Mouse (Mus musculus) urinary bladder, postnatal 10 days (tissue): ENCODE results near the gene Lig1.

Experiments
- DNase-seq: peaks from one replicate; pipeline ENCODE4 v3.0.0; 2022; ENCODE audit warnings: low spot score

The Lig1 gene

DNA sequence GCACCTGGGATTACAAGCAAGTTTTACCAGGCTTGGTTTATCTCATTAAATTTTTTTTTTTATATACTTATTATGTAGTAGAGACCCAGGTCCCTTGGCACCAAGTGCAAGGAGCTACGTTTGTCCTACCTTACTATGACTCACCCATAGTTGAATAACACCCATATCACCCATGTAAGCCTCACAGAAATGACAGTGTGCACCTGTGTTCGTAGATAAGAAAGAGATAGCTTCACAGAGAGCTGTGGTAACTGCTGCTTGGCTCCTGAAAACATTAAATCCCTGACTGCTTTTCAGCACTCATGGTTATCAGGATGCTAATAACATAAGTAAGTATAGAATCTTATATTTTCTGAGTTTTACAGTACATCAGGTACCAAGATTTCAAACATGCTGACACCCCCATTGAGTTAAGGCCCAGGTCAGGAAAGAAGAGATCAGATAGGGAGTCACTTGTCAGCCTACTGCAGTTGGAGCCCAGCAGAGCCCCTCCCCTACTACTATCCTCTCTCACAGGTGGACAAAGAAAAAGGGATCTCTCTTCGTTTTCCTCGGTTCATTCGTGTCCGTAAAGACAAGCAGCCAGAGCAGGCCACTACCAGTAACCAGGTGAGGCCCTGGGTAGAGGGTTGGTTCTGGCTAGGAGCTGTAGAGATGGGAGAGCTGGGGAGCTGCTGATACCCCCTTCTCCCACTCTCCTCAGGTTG is 33.6 kb downstream of the Lig1 start:
- DNase-seq = no peak

GRCm38 (mm10) chr7:13311401-13311800 is 34.3 kb downstream of the Lig1 start:
- no peak for DNase-seq

DNA sequence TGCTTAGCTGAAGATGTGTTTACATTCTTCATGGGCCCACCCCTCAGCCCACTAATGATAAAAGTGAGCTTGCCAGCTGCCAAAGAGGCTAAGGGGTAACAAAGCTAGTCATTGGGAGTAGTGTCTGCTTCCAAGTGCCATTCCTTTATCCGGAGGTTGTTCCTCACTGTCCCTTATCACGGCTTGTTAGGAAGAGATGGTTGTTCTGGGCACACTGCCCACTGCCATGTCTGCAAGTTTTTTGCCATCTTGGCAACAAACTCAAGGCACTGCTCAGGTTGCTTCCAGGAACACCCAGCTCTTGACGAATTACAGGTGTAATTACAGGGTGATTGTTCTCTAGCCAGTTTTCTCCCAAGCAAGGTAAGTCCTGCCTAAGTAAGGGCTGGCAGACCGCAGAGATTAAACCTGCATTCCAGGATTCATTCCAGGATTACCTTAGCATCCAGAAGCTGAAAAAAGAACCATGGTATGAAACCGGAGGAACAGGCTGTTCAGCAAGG is 37.1 kb downstream of the Lig1 start:
- no peak for DNase-seq

GRCm38 (mm10) chr7:13321424-13321823 is 44.3 kb downstream of the Lig1 start:
- no peak for DNase-seq

DNA sequence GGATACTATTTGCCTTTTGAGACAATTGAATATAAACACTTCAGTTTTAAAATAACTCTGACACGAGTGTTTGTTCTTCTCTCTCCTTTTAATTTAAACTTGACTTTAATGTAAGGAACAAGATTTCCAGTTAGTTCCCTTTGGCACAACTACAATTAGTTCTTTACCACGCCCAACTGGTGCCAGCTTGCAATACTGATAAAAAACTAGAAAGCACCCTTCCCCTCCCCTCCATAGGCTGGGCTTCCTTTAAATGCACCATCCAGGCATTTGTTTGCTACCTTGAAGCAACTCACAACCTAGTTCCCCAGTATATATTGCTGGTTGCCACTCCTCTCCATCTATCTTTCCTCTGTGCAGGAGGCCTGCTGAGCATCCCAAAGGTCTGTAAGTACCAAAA is 47.2 kb downstream of the Lig1 start, which contains the start of gene Pla2g4c:
Gene Pla2g4c (plus strand): TSS at position 340 of the 400 bp plus-strand sequence.
- no peak for DNase-seq

DNA sequence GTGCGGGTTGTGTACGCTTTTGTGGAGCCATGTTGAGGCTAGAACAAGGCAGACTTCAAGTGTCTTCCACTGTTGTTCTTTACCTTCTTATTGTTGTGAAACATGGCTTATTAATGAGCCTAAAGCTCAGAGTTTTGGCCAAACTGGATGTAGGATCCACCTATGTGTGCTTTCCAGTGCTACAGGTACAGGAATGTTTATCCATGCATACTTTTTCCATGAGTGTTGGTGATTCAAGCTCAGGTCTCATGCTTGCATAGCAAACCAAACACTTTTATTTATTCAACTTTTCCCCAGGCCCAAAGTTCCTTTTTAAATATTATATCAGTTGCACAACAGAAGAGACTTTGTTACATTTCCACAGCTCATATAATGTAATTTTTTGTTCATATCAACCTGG is 53.5 kb downstream of the Lig1 start:
- DNase-seq = no peak

- no peak for DNase-seq
Measured at GRCm38 (mm10) chr7:13355943-13356342, 78.9 kb downstream of the Lig1 start.
